Mouse (Mus musculus) limb, embryonic 14.5 days (tissue): ENCODE measurements around the gene Tiam1. TPM values are rescaled to one million over a fixed set of nuclear protein-coding genes. Genes with fewer than 3 reads are reported as not detected.

Experiments
- ATAC-seq: fragments of 200-750 bp; cut with Nextera tagmentation; 2 replicates; pipeline ENCODE4 v1.8.0; 2017; ENCODE audit warnings: low read depth, moderate number of reproducible peaks, moderate TSS enrichment; ENCODE audit not compliant: low FRiP score
- DNase-seq: peaks from one replicate; pipeline ENCODE4 v3.0.0-alpha.2; 2015; ENCODE audit warnings: low spot score
- H3K27ac ChIP-seq: fragments of 300-500 bp; sonication (generic); replicated peaks from 2 replicates; pipeline ENCODE4 v1.5.1; 2014; ENCODE audit warnings: low read depth, mild to moderate bottlenecking, low read length, moderate library complexity, mixed read lengths
- H3K27me3 ChIP-seq: fragments of 300-500 bp; sonication (generic); 2 replicates; pipeline ENCODE4 v1.6.1; 2014; ENCODE audit warnings: low read length, mixed read lengths; ENCODE audit not compliant: control insufficient read depth, insufficient read depth
- H3K36me3 ChIP-seq: fragments of 300-500 bp; sonication (generic); 2 replicates; pipeline ENCODE4 v1.6.1; 2014; ENCODE audit warnings: mild to moderate bottlenecking, low read length, moderate library complexity, mixed read lengths; ENCODE audit not compliant: control insufficient read depth, insufficient read depth
- H3K4me1 ChIP-seq: fragments of 300-500 bp; sonication (generic); 2 replicates; pipeline ENCODE4 v1.6.1; 2014; ENCODE audit warnings: antibody characterized with exemption, low read length, mixed read lengths; ENCODE audit not compliant: control insufficient read depth, insufficient read depth
- H3K4me2 ChIP-seq: fragments of 300-500 bp; sonication (generic); replicated peaks from 2 replicates; pipeline ENCODE4 v1.6.1; 2014; ENCODE audit warnings: low read depth, mild to moderate bottlenecking, low read length, moderate library complexity; ENCODE audit not compliant: severe bottlenecking
- H3K4me3 ChIP-seq: fragments of 300-500 bp; sonication (generic); replicated peaks from 2 replicates; pipeline ENCODE4 v1.5.1; 2014; ENCODE audit warnings: low read length
- H3K9ac ChIP-seq: fragments of 300-500 bp; sonication (generic); 2 replicates; pipeline ENCODE4 v1.6.1; 2014; ENCODE audit warnings: mild to moderate bottlenecking, low read depth, low read length, moderate library complexity; ENCODE audit not compliant: severe bottlenecking
- H3K9me3 ChIP-seq: fragments of 300-500 bp; sonication (generic); 2 replicates; pipeline ENCODE4 v1.6.1; 2016; ENCODE audit warnings: low read length; ENCODE audit not compliant: control insufficient read depth
- POLR2A ChIP-seq: fragments of 200-500 bp; IDR thresholded peaks from 2 replicates; pipeline ENCODE4 v1.8.0; 2012; ENCODE audit warnings: inconsistent platforms, mild to moderate bottlenecking, moderate library complexity, borderline replicate concordance; ENCODE audit not compliant: insufficient read depth, insufficient read length; ENCODE audit errors: extremely low read depth
- WGBS: fragments of 180-500 bp; shearing (Covaris S2); extraction: QIAGEN DNeasy Blood & Tissue Kit; methylation state at CpG from one replicate; pipeline ENCODE4 v1.1.7; 2014; 5-methylcytosine and 5-hydroxymethylcytosine counted together
- polyA plus RNA-seq, 2 experiments: library from polyadenylated mRNA; depleted of rRNA in 1 of 2; stranded (reverse) in 1 of 2; unstranded in 1 of 2; fragments of >200 nt; fragmentation: Nextera tagmentation in 1 of 2; extraction: Ambion mirVana in 1 of 2; gene quantifications; 2 replicates each; pipeline versions ENCODE4 v1.2.1 to v1.2.3; 2012 to 2014

The Tiam1 gene
- polyA plus RNA-seq, 2 experiments: 22.4 to 54.9 TPM

DNA sequence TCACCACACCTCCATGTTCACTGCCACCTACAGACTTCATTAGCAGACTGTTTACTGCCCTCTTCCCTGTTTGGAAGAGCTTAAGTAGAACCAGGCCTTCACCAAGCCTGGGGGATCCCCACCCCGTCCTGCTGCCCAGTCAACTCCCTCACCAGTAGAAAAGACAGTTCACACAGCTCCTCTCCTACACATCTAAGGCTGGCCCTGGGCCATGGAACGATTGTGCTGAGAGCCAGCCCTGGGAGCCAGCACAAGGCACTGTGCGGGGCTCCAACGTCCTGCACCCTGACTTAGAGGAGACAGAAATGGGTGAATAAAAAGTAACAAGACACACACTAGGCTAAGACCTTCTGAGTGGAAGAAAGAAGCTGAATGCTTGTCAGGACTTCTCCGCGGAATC is 20.5 kb downstream of the Tiam1 start:
- Histone ChIP-seq H3K36me3 (0 out of 2 replicates have a peak, but pooled peaks cover 3% of the 10 kb centered on the region), H3K9me3 (no peaks in the 10 kb centered on the region; the same call in 1 of the 2 replicates), H3K4me1 (peaks cover 20% of the 10 kb centered on the region), H3K9ac (no peak overlapping the region), H3K4me2 (no peak overlapping the region), H3K27ac (no peak overlapping the region), H3K4me3 (no peak overlapping the region), H3K27me3 (no peaks in the 10 kb centered on the region)
- ATAC-seq (no peak), DNase-seq (no peak)
- 63% methylated on average over 6 of the region's 6 CpGs for WGBS
- TF ChIP-seq POLR2A: no peak

GRCm38 (mm10) chr16:90122439-90122838 is 21.1 kb downstream of the Tiam1 start:
- peak overlapping the region; percentile 19; the same call in 1 of the 2 replicates for H3K27ac ChIP-seq

DNA sequence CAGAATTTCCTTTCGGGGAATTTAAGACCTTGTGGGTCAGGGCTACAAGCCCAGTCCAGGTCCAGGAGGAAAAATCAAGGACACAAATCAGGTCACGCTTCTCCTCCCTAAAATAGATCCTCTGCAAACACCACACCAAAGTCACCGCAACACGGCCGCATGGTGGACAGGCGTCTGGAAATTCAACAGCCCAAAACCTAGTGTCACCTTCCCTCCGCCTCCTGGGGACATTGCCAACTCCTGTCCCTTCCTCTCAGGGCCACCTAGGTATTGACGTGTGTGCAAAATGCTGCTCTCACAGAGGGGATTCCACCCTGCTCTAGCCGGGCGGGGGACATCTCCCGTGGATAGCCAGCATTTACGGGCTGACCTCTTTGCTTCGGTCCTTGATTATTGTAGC is 21.8 kb downstream of the Tiam1 start:
- H3K27me3 ChIP-seq: no peaks in the 10 kb centered on the region
- H3K36me3 ChIP-seq: 0 out of 2 replicates have a peak, but pooled peaks cover 3% of the 10 kb centered on the region
- no peaks in the 10 kb centered on the region; the same call in 1 of the 2 replicates for H3K9me3 ChIP-seq
- peaks cover 22% of the 10 kb centered on the region for H3K4me1 ChIP-seq
- WGBS: 74% methylated on average over 13 of the region's 13 CpGs
- no peak overlapping the region for H3K9ac ChIP-seq
- DNase-seq (no peak), ATAC-seq (no peak)
- no peak overlapping the region for H3K27ac ChIP-seq
- no peak for TF ChIP-seq POLR2A
- no peak overlapping the region for H3K4me3 ChIP-seq
- H3K4me2 ChIP-seq: no peak overlapping the region

More at GRCm38 (mm10) chr16:90122439-90122838, 21.1 kb downstream of the Tiam1 start:
- no peak for TF ChIP-seq POLR2A
- Histone ChIP-seq H3K27me3 (no peaks in the 10 kb centered on the region), H3K4me2 (no peak overlapping the region), H3K4me1 (peaks cover 20% of the 10 kb centered on the region), H3K36me3 (0 out of 2 replicates have a peak, but pooled peaks cover 3% of the 10 kb centered on the region), H3K4me3 (no peak overlapping the region), H3K9me3 (no peaks in the 10 kb centered on the region; the same call in 1 of the 2 replicates), H3K9ac (no peak overlapping the region)
- DNase-seq (no peak), ATAC-seq (peak; percentile 38; the same call in 1 of the 2 replicates)
- WGBS: 45% methylated on average over 9 of the region's 9 CpGs

GRCm38 (mm10) chr16:90119969-90120368 is 23.6 kb downstream of the Tiam1 start:
- no peaks in the 10 kb centered on the region for H3K27me3 ChIP-seq
- no peak for DNase-seq
- no peak for TF ChIP-seq POLR2A
- 94% methylated on average over 4 of the region's 4 CpGs for WGBS
- H3K4me1 ChIP-seq: peaks cover 19% of the 10 kb centered on the region
- no peak overlapping the region for H3K9ac ChIP-seq
- H3K9me3 ChIP-seq: no peaks in the 10 kb centered on the region; the same call in 1 of the 2 replicates
- H3K36me3 ChIP-seq: 0 out of 2 replicates have a peak, but pooled peaks cover 3% of the 10 kb centered on the region
- no peak for ATAC-seq
- no peak overlapping the region for H3K4me2 ChIP-seq
- no peak overlapping the region for H3K27ac ChIP-seq
- H3K4me3 ChIP-seq: no peak overlapping the region

DNA sequence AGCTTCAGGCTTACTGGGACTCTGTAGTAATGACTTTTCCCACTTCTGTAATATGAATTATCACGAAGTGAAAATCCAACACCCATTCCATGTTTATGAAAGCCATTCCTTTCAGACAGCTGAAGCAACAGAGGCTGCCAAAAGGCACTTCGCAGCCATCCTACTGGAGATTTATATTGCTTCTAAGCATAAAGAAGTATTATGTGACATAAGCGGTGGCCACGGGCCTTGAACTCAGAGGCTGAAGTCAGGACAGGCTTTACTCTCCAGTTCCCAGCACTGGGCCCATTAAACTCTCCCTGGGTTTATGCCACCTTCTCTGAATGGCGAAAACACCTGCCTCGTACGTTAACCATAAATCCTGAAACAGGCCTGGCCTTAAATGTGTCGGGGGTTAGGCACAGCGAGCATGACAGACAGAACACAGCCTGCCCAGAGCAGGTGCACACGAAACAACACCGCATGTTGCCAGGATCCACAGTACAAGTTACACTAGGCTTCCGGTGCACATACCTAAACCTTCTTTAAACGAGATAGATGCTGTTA is 26.9 kb downstream of the Tiam1 start:
- DNase-seq (peak; percentile 62), ATAC-seq (peak; percentile 64)
- WGBS: 44% methylated on average over 13 of the region's 13 CpGs
- no peak for TF ChIP-seq POLR2A
- 0 out of 2 replicates have a peak, but pooled peaks cover 4% of the 10 kb centered on the region for H3K4me1 ChIP-seq
- no peak overlapping the region for H3K9ac ChIP-seq
- H3K36me3 ChIP-seq: 0 out of 2 replicates have a peak, but pooled peaks cover 3% of the 10 kb centered on the region
- no peaks in the 10 kb centered on the region for H3K27me3 ChIP-seq
- no peak overlapping the region for H3K27ac ChIP-seq
- H3K9me3 ChIP-seq: no peaks in the 10 kb centered on the region; the same call in 1 of the 2 replicates
- H3K4me3 ChIP-seq: no peak overlapping the region
- H3K4me2 ChIP-seq: no peak overlapping the region
